Mouse (Mus musculus) adrenal gland, postnatal 14 days (tissue): ENCODE results near the gene Fmnl2. TPM values are rescaled to one million over a fixed set of nuclear protein-coding genes. Genes with fewer than 3 reads are reported as not detected.

Experiments
- DNase-seq: peaks from one replicate; pipeline ENCODE4 v3.0.0; 2021; ENCODE audit warnings: mixed read lengths
- total RNA-seq: library from RNA; stranded (reverse); gene quantifications from 2 replicates; pipeline ENCODE4 v1.2.3, GENCODE M21; 2021

Fmnl2 gene
- total RNA-seq, 1 experiment from 2014 or later, result 15.6 TPM

DNA sequence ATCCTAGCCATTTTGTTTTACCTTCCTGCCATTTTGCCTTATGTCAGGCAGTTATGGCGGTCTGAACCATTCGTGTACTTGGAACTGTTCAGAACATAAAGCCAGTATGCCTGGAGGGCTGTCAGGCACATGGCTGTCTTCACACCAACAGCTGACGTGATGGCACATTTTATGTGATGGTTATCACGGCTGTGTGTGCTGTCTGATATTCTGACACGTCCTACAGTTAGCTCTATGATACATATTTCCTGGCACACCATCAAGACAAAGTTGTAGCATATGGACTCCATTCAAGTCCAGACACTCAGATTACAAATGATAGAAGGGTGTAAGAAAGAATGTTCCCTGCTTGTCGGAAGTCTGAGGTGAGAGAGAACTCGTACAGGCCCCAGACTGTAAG lies 248.4 kb downstream of the Fmnl2 start:
- DNase-seq, result no peak

DNA sequence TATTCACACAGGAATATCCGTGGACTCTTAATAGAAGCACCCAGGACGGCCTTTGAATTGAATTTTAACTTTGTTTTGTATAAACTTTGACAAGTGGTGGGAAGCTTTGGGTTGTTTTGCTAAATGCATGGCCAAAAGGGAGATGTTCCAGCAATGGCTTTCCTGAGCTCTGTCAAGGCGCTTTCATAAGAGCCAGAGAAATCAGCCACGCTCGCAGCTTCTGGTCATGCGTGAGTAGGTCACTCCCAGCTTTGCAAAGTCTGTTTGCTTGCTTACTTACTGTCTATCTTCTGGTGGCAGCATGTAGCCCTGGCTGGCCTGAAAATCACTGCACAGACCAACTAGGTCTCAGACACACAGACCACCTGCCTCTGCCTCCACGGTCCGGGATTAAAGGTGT lies 248.8 kb downstream of the Fmnl2 start:
- no peak for DNase-seq

DNA sequence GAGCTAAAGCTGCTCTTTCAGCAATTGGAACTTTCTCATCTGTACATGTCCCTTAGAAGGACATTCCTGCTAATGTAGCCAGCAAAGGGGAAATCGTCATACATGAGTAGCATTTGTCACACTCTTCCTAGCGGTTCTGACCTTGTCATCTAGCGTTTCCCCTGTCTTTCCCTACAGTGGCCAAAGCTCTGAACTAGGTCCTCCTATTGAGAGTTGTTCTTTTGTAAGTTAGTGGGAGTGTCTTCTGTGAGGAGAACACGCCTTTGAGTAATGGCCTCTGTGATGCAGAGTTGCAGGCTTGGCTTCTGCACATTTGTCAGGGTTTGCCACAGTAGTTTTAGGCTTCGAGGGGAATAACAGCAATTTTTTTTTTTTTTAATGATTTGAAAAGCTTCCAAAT lies 250.9 kb downstream of the Fmnl2 start:
- peak; percentile 21 for DNase-seq

DNA sequence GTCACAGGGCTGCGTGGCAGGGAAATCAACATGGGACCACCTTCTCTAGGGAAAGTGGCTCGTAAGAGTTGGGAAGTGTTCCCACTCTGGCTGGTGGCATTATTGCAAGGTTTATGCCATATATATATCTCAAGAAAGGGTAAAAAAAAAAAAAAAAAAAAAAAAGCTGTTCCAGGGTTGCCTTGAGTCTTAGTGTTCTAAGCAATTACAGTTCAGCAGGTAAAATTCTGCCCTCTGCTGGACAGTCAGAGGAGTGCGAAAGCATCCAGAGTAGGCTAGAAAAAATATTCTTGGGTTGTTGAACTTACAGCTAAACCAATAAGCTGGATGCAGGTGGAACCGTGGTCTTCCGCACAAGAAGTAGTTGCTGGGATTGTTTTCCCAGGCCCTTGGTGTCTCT lies 264.1 kb downstream of the Fmnl2 start:
- peak; percentile 59 for DNase-seq

DNA sequence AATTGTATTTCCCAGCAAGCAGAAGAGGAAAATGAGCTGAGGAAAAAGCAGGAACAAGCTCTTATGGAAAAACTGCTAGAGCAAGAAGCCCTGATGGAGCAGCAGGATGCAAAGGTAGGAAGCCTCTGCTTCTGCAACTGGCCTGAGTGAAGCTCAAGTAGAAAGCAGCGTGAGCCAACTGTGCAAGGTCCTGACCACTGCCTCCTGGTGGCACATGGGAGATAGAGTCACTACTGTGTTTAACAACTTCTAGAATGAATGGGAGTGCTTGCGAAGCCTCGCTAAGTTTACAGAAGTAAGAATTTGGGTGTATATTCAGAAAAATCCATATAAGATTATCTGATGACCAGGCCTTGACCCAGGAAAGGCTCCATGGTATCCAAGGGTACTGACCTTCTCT lies 268.3 kb downstream of the Fmnl2 start:
- peak; percentile 51 for DNase-seq

DNA sequence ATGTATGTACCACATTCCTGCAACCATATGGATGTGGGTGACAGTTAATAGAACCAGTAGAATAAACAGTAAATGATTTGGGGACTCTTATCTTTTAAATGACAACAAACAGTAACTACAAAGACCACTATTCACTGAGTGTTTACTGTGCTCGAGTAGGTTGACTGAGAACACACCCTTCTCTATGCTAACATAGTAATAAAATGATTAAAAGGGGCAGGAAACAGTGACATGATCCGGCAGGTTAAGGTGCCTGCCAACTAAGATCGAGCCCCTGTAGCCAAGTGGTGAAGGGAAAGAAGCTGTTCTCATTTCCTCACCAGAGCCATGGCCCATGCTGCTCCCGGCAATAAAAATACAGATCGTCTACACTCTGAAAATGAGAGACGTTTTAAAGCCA lies 271.4 kb downstream of the Fmnl2 start:
- DNase-seq, result no peak

DNA sequence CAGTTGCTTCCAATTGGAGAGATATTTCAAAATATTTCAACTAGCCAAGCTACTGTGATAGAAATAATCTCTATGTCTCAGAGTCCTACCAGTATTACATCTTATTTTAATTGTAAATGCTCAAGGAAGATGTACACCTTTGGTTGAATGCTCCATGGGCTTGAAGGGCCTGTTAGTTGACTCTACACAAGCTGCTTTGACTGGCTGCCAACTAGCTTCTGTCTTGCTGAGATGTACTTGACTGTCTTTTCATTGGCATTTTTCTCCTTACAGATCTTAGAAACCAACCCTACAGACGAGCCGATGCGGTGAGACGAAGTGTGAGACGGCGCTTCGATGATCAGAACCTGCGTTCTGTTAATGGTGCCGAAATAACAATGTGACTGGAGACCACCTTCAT lies 273.9 kb downstream of the Fmnl2 start:
- DNase-seq, result no peak

DNA sequence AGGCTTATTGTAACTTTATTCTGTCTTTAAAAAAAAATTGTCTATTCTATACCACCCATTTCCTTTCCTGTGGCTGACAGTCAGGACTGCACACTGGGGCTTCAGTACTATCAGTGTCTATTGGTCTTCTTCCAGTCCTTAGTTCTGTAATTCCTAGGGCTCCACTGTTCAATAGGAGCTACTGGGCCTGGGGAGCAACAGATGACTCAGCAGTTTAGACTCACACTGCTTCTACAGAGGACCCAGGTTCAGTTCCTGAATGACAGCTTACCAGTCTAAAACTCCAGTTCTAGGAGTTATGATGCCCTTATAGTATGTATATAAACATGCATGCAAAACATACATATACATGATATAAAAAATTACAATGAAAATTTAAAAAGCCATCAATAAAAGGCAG lies 289.2 kb downstream of the Fmnl2 start:
- no peak for DNase-seq

DNA sequence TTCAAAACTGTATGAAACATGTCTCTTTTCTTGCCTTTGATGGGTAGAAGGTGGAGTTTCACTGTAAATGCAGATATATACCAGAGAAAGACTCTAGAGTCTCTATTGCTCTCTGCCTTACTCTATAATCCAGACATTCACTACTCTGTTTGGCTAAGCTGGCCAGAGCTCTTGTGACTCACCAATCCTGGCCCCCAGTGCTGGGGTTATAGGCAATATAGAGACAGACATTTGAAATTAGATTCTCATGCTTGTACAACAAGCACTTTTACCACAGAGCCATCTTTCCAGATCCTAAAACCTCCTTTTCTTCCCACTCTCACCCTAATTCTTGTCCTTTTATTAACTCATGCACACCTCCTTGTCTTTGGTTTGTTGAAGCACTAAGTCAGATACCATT lies 316.3 kb downstream of the Fmnl2 start:
- DNase-seq, result no peak

DNA sequence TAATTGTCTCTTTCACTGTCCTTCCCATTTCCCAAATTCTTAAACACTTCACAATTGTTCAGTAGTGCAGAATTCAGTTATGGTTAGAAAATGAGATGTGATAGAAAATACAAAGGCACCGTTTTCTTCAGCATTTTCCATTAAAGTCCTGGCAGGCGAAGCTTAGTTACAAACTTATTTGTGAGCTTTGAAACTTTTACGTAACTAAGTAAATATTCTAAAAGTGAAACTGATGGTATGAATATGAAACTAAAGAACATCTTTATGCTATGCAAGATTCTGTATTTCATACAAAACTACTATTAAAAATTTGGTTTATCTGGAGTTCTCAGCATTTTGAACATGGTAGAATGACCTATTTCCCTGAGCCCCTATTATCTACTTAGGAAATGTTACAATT lies 321.3 kb downstream of the Fmnl2 start:
- no peak for DNase-seq

DNA sequence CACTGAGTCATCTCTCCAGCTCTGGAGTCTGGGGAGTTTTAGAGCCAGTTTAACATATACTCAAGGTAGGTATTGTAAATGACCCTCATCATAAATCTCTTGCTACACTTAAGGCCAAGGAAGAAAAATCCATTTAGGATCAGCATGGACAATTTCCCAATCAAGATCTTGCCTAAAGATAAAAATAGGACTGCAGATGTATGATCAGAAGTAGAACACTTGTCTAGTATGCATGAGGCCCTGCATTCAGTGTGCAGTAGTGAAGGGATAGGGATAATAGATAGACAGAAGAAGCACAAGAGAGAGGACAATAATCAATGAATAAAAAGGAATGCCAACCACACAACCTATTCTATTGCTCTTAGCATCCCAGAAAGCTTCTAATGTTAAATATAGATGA lies 322.2 kb downstream of the Fmnl2 start:
- DNase-seq, result no peak

Other genes with a start within 250 kb of the Fmnl2 start
- gene Cacnb4, start 181.0 kb upstream of the Fmnl2 start, total RNA-seq, result 1.4 and 1.9 TPM in 2 replicates
- gene Stam2, start 115.6 kb upstream of the Fmnl2 start, total RNA-seq, result 30.0 and 31.1 TPM in 2 replicates